In the genomic region with DNA sequence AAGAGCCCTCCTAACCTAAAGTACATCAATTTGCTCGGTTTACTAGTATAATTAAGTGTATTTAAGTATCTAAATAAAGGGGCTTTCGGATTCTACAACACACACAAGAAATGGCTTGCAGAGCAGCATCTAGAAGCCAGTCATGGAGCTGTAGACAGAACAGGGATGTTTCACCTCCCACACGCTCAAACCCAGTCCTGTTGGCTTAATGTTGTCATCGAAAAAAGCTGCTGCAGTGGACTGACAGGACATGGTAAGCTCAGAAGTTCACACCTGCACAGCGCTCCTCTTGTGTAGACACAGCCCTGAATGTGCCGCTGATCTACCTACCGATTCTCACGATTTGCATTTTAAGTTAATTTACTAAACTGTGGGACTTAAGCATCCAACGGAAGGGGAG, we compare ENCODE assay signal across 25 mouse cellular contexts.
"Had no signal": no experiment of that assay in that cellular context is flagged by ENCODE, and none has a peak within 500 bp of the region (broad histone marks: within the 10 kb centered on the region; RNA-seq: fewer than 3 reads in every experiment).

No protein-coding gene starts in this region.

- H3K4me1 ChIP-seq: liver, embryonic 13.5 days had no signal

- H3K27ac ChIP-seq: gastrocnemius, adult 2 months; hindbrain, embryonic 10.5 days; hindbrain, embryonic 12.5 days; hindbrain, embryonic 14.5 days; intestine, embryonic 15.5 days; layer of hippocampus, adult 2 months; limb, embryonic 10.5 days; limb, embryonic 12.5 days; liver, embryonic 13.5 days had no signal

- H3K9ac ChIP-seq: heart, embryonic 12.5 days; hindbrain, embryonic 12.5 days; hindbrain, embryonic 14.5 days; intestine, embryonic 15.5 days; limb, embryonic 12.5 days; liver, embryonic 13.5 days had no signal

- H3K4me3 ChIP-seq: gastrocnemius, adult 2 months; heart, embryonic 10.5 days; heart, embryonic 12.5 days; hindbrain, embryonic 10.5 days; hindbrain, embryonic 12.5 days; intestine, embryonic 15.5 days; layer of hippocampus, adult 2 months; limb, embryonic 10.5 days; limb, embryonic 12.5 days; liver, embryonic 13.5 days had no signal

- H3K36me3 ChIP-seq: hindbrain, embryonic 10.5 days; hindbrain, embryonic 12.5 days; intestine, embryonic 15.5 days; limb, embryonic 10.5 days; limb, embryonic 12.5 days; liver, embryonic 13.5 days had no signal

- ATAC-seq: forebrain, embryonic 16.5 days; hindbrain, embryonic 16.5 days; inflammation-experienced regulatory T-cells, adult 6 months; intestine, embryonic 15.5 days; intestine, postnatal 0 days had no signal

- DNase-seq: gastrocnemius, adult 2 months; gastrocnemius, postnatal 10 days; gastrocnemius, postnatal 25 days; heart, postnatal 10 days; heart, postnatal 4 days; kidney, adult 18-20 months; kidney, adult 8-10 months; kidney, postnatal 10 days; kidney, postnatal 25 days; kidney, postnatal 4 days; liver; liver, embryonic 13.5 days had no signal

- H3K27me3 ChIP-seq: heart, embryonic 12.5 days; intestine, embryonic 15.5 days; limb, embryonic 12.5 days; liver, embryonic 13.5 days had no signal
